Comparison of ENCODE assay signal across 11 mouse cellular contexts in the genomic region with DNA sequence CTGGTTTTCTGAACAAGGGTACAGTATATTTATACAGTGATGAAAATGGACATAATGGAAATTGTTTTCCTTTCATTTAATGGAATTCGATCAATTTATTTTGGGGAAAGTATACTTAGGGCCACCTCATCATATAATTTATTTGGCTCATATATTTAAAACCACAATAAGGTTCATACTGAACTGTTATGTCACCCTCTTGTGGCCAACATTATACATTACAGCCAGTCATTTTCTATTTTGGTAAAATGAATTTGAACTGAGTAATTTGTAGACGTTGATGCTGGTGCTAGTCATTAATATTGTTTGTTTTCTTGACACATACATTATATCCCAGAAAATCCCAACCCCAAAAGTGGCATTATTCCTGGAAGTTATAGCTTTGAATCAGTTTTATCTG. TPM values are rescaled to one million over a fixed set of nuclear protein-coding genes. Genes with fewer than 3 reads are reported as not detected.
DNase-seq lines count a peak whose midpoint lies in the region; ATAC-seq and TF ChIP-seq lines count a peak whose summit lies in the region.
"Had no signal": no experiment of that assay in that cellular context is flagged by ENCODE, and none has a peak within 500 bp of the region (broad histone marks: within the 10 kb centered on the region; RNA-seq: fewer than 3 reads in every experiment).

No protein-coding gene starts in this region.

- H3K27me3 ChIP-seq in lung, postnatal 0 days (replicated peaks; ENCODE audit: insufficient read depth, low read length), result no peaks in the 10 kb centered on the region
- H3K27me3 ChIP-seq: intestine, embryonic 15.5 days; midbrain, embryonic 12.5 days had no signal

- no peak overlapping the region for H3K4me2 ChIP-seq in lung, postnatal 0 days (replicated peaks; ENCODE audit: low read depth, low read length)
- H3K4me2 ChIP-seq: intestine, embryonic 15.5 days; midbrain, embryonic 12.5 days had no signal

- H3K4me3 ChIP-seq in lung, postnatal 0 days (ENCODE audit: low read depth, low read length), result no peak overlapping the region
- H3K4me3 ChIP-seq: intestine, embryonic 15.5 days; midbrain, embryonic 12.5 days had no signal

- TF ChIP-seq CTCF in lung, postnatal 0 days (IDR thresholded peaks at IDR 0.05), result peak; percentile 73

- H3K9ac ChIP-seq in lung, postnatal 0 days (replicated peaks; ENCODE audit: low read depth), result no peak overlapping the region
- H3K9ac ChIP-seq: intestine, embryonic 15.5 days; midbrain, embryonic 12.5 days had no signal

- H3K4me1 ChIP-seq in lung, postnatal 0 days (ENCODE audit: insufficient read depth, low read depth, low read length), result no peaks in the 10 kb centered on the region
- H3K4me1 ChIP-seq: intestine, embryonic 15.5 days; midbrain, embryonic 12.5 days had no signal

- peak; percentile 21 for DNase-seq in gastrocnemius, adult 18-20 months (ENCODE audit: low spot score)
- DNase-seq in gastrocnemius, adult 8-10 months (ENCODE audit: low spot score in 2 of 2), result no peak
- peak; percentile 62 for DNase-seq in lung, postnatal 0 days (ENCODE audit: low spot score)
- DNase-seq in lung, postnatal 4 days, result no peak
- DNase-seq in embryo, embryonic 11 days, result peak; percentile 27
- DNase-seq in skeletal muscle tissue, adult 2 months (ENCODE audit: low read depth, low spot score), result peak; percentile 6
- DNase-seq in frontal cortex, postnatal 36 days (ENCODE audit: low spot score in 2 of 2), result no peak
- no peak for DNase-seq in gastrocnemius, postnatal 4 days (ENCODE audit: low spot score in 2 of 2)
- DNase-seq: thymus, adult 18-20 months had no signal

- H3K27ac ChIP-seq in lung, postnatal 0 days (ENCODE audit: low read length), result no peak overlapping the region
- H3K27ac ChIP-seq: intestine, embryonic 15.5 days; midbrain, embryonic 12.5 days had no signal

- ATAC-seq in lung, postnatal 0 days, result no peak
- ATAC-seq: intestine, embryonic 15.5 days had no signal

- peaks cover 14% of the 10 kb centered on the region; the same call in 1 of the 2 replicates for H3K36me3 ChIP-seq in lung, postnatal 0 days (ENCODE audit: insufficient read depth, low read length)
- H3K36me3 ChIP-seq: intestine, embryonic 15.5 days had no signal

- H3K9me3 ChIP-seq in lung, postnatal 0 days (ENCODE audit: low read length), result no peaks in the 10 kb centered on the region
- H3K9me3 ChIP-seq: intestine, embryonic 15.5 days; midbrain, embryonic 12.5 days had no signal

- WGBS in lung, postnatal 0 days, result 35% methylated on average over 2 of the region's 2 CpGs

- no peak for TF ChIP-seq EP300 in lung, postnatal 0 days (IDR thresholded peaks at IDR 0.05)

RNA-seq across cellular contexts. Expression of a gene that starts 58.6 kb away (rescaled TPM):
- total RNA-seq in gastrocnemius, adult 18-20 months (2021), result 100 to 1,000 TPM; 207 to 208 TPM
- 100 to 1,000 TPM; 220 to 245 (median 226) TPM for total RNA-seq in gastrocnemius, adult 8-10 months (2022)
- polyA plus RNA-seq in lung, postnatal 0 days (2015; fragmentation: Nextera tagmentation; extraction: Ambion mirVana), result 9.9 and 10.4 TPM in 2 replicates
- 100 to 1,000 TPM in 1 of 2 experiments, 10 to 100 TPM in 1; 95.3 to 106 TPM for total RNA-seq in gastrocnemius, postnatal 4 days (2021)

Comparison
In these comparisons a context has a peak if more than half of its experiments do, and no peak if none do; other contexts are left out.
1. DNase-seq: peak in gastrocnemius, adult 18-20 months (single experiment), lung, postnatal 0 days (single experiment), embryo, embryonic 11 days (single experiment) and skeletal muscle tissue, adult 2 months (single experiment); none in gastrocnemius, adult 8-10 months (0 of 2), lung, postnatal 4 days (0 of 2), frontal cortex, postnatal 36 days (0 of 2) and gastrocnemius, postnatal 4 days (0 of 2).